Mouse (Mus musculus) heart, adult 2 months (tissue): ENCODE measurements around the gene Mslnl. TPM values are rescaled to one million over a fixed set of nuclear protein-coding genes. Genes with fewer than 3 reads are reported as not detected.

Experiments used
- DNase-seq, 2 experiments: peaks; one replicate each; pipeline ENCODE4 v3.0.0; 2021
- H3K27ac ChIP-seq: fragments of 200-600 bp; 2 replicates; pipeline ENCODE4 v1.8.1; 2022
- H3K27me3 ChIP-seq: fragments of 200-500 bp; 2 replicates; pipeline ENCODE4 v1.6.1; 2012; ENCODE audit warnings: mild to moderate bottlenecking, low read length, inconsistent platforms, mixed read lengths; ENCODE audit not compliant: control insufficient read depth, insufficient read depth
- H3K36me3 ChIP-seq: fragments of 200-500 bp; 2 replicates; pipeline ENCODE4 v1.6.1; 2012; ENCODE audit warnings: low read length, inconsistent platforms; ENCODE audit not compliant: control insufficient read depth, insufficient read depth
- H3K4me1 ChIP-seq: fragments of 200-500 bp; 2 replicates; pipeline ENCODE4 v1.6.1; 2011; ENCODE audit warnings: low read length; ENCODE audit not compliant: control insufficient read depth, insufficient read depth
- H3K4me3 ChIP-seq: fragments of 200-600 bp; 2 replicates; pipeline ENCODE4 v1.8.1; 2022
- H3K79me2 ChIP-seq: fragments of 200-500 bp; replicated peaks from 2 replicates; pipeline ENCODE4 v1.6.1; 2012; ENCODE audit warnings: mild to moderate bottlenecking, inconsistent platforms, low read length, moderate library complexity, mixed read lengths; ENCODE audit not compliant: control insufficient read depth, insufficient read depth
- H3K9ac ChIP-seq: fragments of 200-500 bp; 2 replicates; pipeline ENCODE4 v1.6.1; 2012; ENCODE audit warnings: low read depth, mild to moderate bottlenecking, control low read depth, inconsistent platforms, low read length, mixed read lengths
- CTCF ChIP-seq: fragments of 200-600 bp; IDR thresholded peaks from 2 replicates; pipeline ENCODE4 v1.8.1; 2022; ENCODE audit warnings: antibody characterized with exemption, mild to moderate bottlenecking, moderate library complexity
- EP300 ChIP-seq: fragments of 200-500 bp; IDR thresholded peaks from 2 replicates; pipeline ENCODE4 v1.6.1; 2011; ENCODE audit warnings: low read depth, low read length, control low read depth; ENCODE audit not compliant: insufficient read depth
- POLR2A ChIP-seq: fragments of 200-500 bp; IDR thresholded peaks from 2 replicates; pipeline ENCODE4 v1.6.1; 2011; ENCODE audit warnings: mild to moderate bottlenecking, low read depth, low read length, control low read depth; ENCODE audit not compliant: insufficient read depth
- WGBS: fragments of 180-500 bp; shearing (Covaris S2); methylation state at CpG from one replicate; pipeline ENCODE4 v1.1.7; 2018; 5-methylcytosine and 5-hydroxymethylcytosine counted together
- intact Hi-C: fragments of 180-260 bp; cut with DNase I; formaldehyde crosslinking; loops from one replicate; pipeline ENCODE4 v1.15.1; 2025
- polyA plus RNA-seq: library from polyadenylated mRNA; depleted of rRNA; stranded (reverse); fragments of >200 nt; gene quantifications from 2 replicates; pipeline ENCODE4 v1.2.3, GENCODE M21; 2012
- total RNA-seq, 2 experiments: library from RNA; stranded (reverse); gene quantifications; 2 replicates each; pipeline ENCODE4 v1.2.3; 2021

Mslnl gene
- total and polyA plus RNA-seq, 3 experiments, result 0.10 TPM; not detected in 2

DNA sequence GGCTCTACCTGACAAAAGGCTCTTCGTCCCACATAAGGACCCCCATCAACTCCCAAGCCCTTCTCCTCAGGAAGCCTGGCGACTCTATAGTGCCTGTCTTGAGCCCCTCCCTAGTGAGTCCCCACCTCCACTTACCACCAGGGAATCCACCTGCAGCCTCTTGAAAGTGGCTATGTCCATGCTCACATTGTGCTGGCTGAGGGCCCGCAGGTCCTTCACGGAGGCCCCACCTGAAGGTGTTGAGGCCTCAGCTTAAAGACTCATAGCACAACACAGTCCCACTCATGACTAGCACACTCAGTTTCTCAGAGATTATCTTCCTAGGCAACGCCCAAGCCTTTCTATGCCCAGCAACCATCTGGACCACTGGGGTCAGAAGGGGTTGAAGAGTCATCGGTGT, 13.5 kb downstream of the Mslnl start:
- no peaks in the 10 kb centered on the region for H3K4me1 ChIP-seq
- H3K27ac ChIP-seq, result no peak overlapping the region
- no peaks in the 10 kb centered on the region for H3K27me3 ChIP-seq
- intact Hi-C loops, result no loop called here
- H3K9ac ChIP-seq, result no peak overlapping the region
- DNase-seq, result no peak
- TF ChIP-seq CTCF, result no peak
- no peak for TF ChIP-seq EP300
- no peak for TF ChIP-seq POLR2A
- no peaks in the 10 kb centered on the region for H3K79me2 ChIP-seq
- no peaks in the 10 kb centered on the region for H3K36me3 ChIP-seq
- 81% methylated on average over 6 of the region's 6 CpGs for WGBS
- no peak overlapping the region for H3K4me3 ChIP-seq

- Histone ChIP-seq H3K4me1 (no peaks in the 10 kb centered on the region), H3K4me3 (no peak overlapping the region), H3K9ac (no peak overlapping the region), H3K79me2 (no peaks in the 10 kb centered on the region), H3K27me3 (no peaks in the 10 kb centered on the region), H3K36me3 (no peaks in the 10 kb centered on the region), H3K27ac (no peak overlapping the region)
- TF ChIP-seq POLR2A (no peak), CTCF (no peak), EP300 (no peak)
- intact Hi-C loops, result no loop called here
- 20% methylated on average over 5 of the region's 5 CpGs for WGBS
- peak; percentile 33 to 47 for DNase-seq
Measured at GRCm38 (mm10) chr17:25751446-25751845, 15.6 kb downstream of the Mslnl start.

DNA sequence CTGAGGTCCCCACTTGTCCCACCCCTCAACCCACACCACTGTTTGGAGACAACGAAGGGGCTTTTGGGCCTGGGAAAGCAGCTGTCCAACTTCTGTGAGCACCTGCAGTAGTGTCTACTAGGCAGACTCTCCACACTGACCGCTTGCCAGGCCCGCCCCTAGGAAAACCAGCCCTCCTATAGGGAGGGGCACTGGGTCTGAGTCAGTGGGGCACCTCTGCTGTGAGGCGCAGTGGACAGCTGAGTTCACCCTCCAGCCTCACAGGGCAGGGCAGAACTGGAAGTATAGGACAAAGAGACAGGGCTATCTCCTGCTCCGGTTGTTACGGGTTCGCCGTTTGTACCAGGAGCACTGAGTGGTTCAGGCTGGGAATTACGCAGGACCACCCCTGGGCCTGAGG, 18.4 kb downstream of the Mslnl start, which contains the start of gene Msln:
Gene Msln, minus strand, starts transcription at position 138 of the 400 bp plus-strand sequence.
- DNase-seq, result no peak
- Histone ChIP-seq H3K27ac (no peak within 1 kb of the TSS), H3K9ac (no peak within 1 kb of the TSS), H3K27me3 (no peaks in the 10 kb centered on the region), H3K36me3 (no peaks in the 10 kb centered on the region), H3K4me3 (no peak within 1 kb of the TSS), H3K4me1 (no peaks in the 10 kb centered on the region), H3K79me2 (no peaks in the 10 kb centered on the region)
- TF ChIP-seq EP300 (no peak), POLR2A (no peak), CTCF (no peak)
- intact Hi-C loops, result no loop called here
- 85% methylated on average over 9 of the region's 9 CpGs for WGBS

- Histone ChIP-seq H3K4me3 (no peak overlapping the region), H3K27me3 (no peaks in the 10 kb centered on the region), H3K36me3 (no peaks in the 10 kb centered on the region), H3K27ac (no peak overlapping the region), H3K4me1 (no peaks in the 10 kb centered on the region), H3K9ac (no peak overlapping the region), H3K79me2 (no peaks in the 10 kb centered on the region)
- no peak for TF ChIP-seq EP300
- no peak for TF ChIP-seq POLR2A
- no peak for TF ChIP-seq CTCF
- no peak for DNase-seq
- intact Hi-C loops, result no loop called here
- WGBS, result 80% methylated on average over 4 of the region's 4 CpGs
Measured at GRCm38 (mm10) chr17:25755086-25755485, 19.2 kb downstream of the Mslnl start.

GRCm38 (mm10) chr17:25755627-25756377, 20.0 kb downstream of the Mslnl start:
- H3K9ac ChIP-seq, result no peak overlapping the region
- intact Hi-C loops, result no loop called here
- no peak for DNase-seq
- no peaks in the 10 kb centered on the region for H3K27me3 ChIP-seq
- 34% methylated on average over 4 of the region's 4 CpGs for WGBS
- no peak overlapping the region for H3K4me3 ChIP-seq
- no peaks in the 10 kb centered on the region for H3K4me1 ChIP-seq
- no peak overlapping the region for H3K27ac ChIP-seq
- no peaks in the 10 kb centered on the region for H3K36me3 ChIP-seq
- no peak for TF ChIP-seq CTCF
- no peak for TF ChIP-seq EP300
- TF ChIP-seq POLR2A, result no peak
- no peaks in the 10 kb centered on the region for H3K79me2 ChIP-seq

GRCm38 (mm10) chr17:25756378-25757242, 20.8 kb downstream of the Mslnl start:
- DNase-seq, result peak in 1 of 2 experiments; percentile 20
- Histone ChIP-seq H3K4me1 (no peaks in the 10 kb centered on the region), H3K79me2 (no peaks in the 10 kb centered on the region), H3K27ac (no peak overlapping the region), H3K27me3 (no peaks in the 10 kb centered on the region), H3K4me3 (no peak overlapping the region), H3K9ac (no peak overlapping the region), H3K36me3 (no peaks in the 10 kb centered on the region)
- intact Hi-C loops, result no loop called here
- TF ChIP-seq POLR2A, result no peak
- TF ChIP-seq EP300, result no peak
- no peak for TF ChIP-seq CTCF
- 56% methylated on average over 9 of the region's 9 CpGs for WGBS
